Mouse (Mus musculus): ENCODE measurements at regions not wholly inside any gene's neighbourhood (a gene's known extent, or its start where the extent isn't known, plus 50 kb on each side); places are given as distances from the start of the nearest gene placed in this dataset.

- no peak overlapping the region for H3K4me2 ChIP-seq
- H3K27me3 ChIP-seq (replicated peaks), result no peaks in the 10 kb centered on the region
- ATAC-seq (ENCODE audit: low FRiP score), result no peak
- H3K36me3 ChIP-seq, result no peaks in the 10 kb centered on the region
- no peak overlapping the region for H3K9ac ChIP-seq (replicated peaks)
- H3K27ac ChIP-seq (replicated peaks), result no peak overlapping the region
- H3K9me3 ChIP-seq (replicated peaks), result no peaks in the 10 kb centered on the region
- no peaks in the 10 kb centered on the region for H3K4me1 ChIP-seq
- whole genome bisulfite sequencing, result 88% methylated on average over 5 of the region's 5 CpGs
- H3K4me3 ChIP-seq (replicated peaks), result no peak overlapping the region
Measured at GRCm38 (mm10) chr8:115583221-115583620, 124.4 kb downstream of the Maf start.

GRCm38 (mm10) chr8:115581940-115582517 lies 125.6 kb downstream of the Maf start:
- no peaks in the 10 kb centered on the region for H3K4me1 ChIP-seq
- H3K36me3 ChIP-seq, result no peaks in the 10 kb centered on the region
- H3K4me2 ChIP-seq, result no peak overlapping the region
- WGBS, result 89% methylated on average over 6 of the region's 6 CpGs
- H3K27ac ChIP-seq (replicated peaks), result no peak overlapping the region
- no peak for ATAC-seq (ENCODE audit: low FRiP score)
- H3K9me3 ChIP-seq (replicated peaks), result no peaks in the 10 kb centered on the region
- no peak overlapping the region for H3K9ac ChIP-seq (replicated peaks)
- no peak overlapping the region for H3K4me3 ChIP-seq (replicated peaks)
- no peaks in the 10 kb centered on the region for H3K27me3 ChIP-seq (replicated peaks)

DNA sequence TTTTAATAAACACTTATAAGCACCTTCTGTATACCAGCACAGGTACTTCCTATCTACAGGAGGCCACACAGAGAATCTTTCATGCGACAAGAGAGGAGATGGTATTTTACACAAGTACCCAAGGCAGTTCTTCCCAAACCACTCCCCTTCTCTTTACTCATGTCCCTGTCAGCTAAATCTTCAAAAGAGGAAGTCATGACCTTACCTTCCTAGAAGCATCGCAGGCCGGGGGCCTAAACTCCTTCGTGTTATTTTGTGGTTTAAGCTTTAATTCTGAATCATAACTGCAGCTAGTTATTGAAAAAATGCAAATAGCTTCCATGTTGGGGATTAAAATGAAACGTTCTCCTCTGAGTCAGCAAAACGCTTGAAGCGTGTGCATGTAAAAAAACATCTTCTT lies 139.2 kb downstream of the Maf start:
- no peak for ATAC-seq (ENCODE audit: low FRiP score)
- Histone ChIP-seq H3K27me3 (replicated peaks) (no peaks in the 10 kb centered on the region), H3K4me2 (no peak overlapping the region), H3K27ac (replicated peaks) (no peak overlapping the region), H3K9me3 (replicated peaks) (no peaks in the 10 kb centered on the region), H3K9ac (replicated peaks) (no peak overlapping the region), H3K4me1 (no peaks in the 10 kb centered on the region), H3K36me3 (no peaks in the 10 kb centered on the region), H3K4me3 (replicated peaks) (no peak overlapping the region)
- 80% methylated on average over 7 of the region's 7 CpGs for WGBS

DNA sequence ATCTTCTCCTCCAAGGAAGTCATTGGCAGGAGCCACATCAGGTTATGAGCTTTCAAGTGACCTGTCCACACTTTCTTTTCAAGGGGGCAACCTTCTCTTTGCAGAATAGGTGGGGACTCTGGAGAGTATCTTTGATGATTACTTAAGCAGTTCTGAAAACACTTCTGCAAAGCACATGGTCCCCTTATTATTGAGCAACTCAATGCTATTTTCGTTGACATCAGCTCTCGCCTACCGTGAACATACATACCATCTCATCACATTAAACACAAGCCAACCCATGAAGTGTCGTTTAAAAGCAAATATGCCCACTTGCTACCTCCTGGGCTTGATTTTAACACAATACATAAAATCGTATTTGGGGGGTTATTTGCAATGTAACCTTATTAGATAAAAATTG lies 141.8 kb downstream of the Maf start:
- Histone ChIP-seq H3K4me1 (no peaks in the 10 kb centered on the region), H3K27ac (replicated peaks) (no peak overlapping the region), H3K4me3 (replicated peaks) (no peak overlapping the region), H3K27me3 (replicated peaks) (no peaks in the 10 kb centered on the region), H3K4me2 (no peak overlapping the region), H3K9ac (replicated peaks) (no peak overlapping the region), H3K9me3 (replicated peaks) (no peaks in the 10 kb centered on the region), H3K36me3 (no peaks in the 10 kb centered on the region)
- no peak for ATAC-seq (ENCODE audit: low FRiP score)
- WGBS, result 85% methylated on average over 5 of the region's 5 CpGs

GRCm38 (mm10) chr8:115562362-115562761 lies 145.2 kb downstream of the Maf start:
- ATAC-seq (ENCODE audit: low FRiP score), result no peak
- Histone ChIP-seq H3K27ac (replicated peaks) (no peak overlapping the region), H3K9me3 (replicated peaks) (no peaks in the 10 kb centered on the region), H3K27me3 (replicated peaks) (no peaks in the 10 kb centered on the region), H3K9ac (replicated peaks) (no peak overlapping the region), H3K4me1 (no peaks in the 10 kb centered on the region), H3K36me3 (no peaks in the 10 kb centered on the region), H3K4me3 (replicated peaks) (no peak overlapping the region), H3K4me2 (no peak overlapping the region)
- 44% methylated on average over 4 of the region's 4 CpGs for WGBS

DNA sequence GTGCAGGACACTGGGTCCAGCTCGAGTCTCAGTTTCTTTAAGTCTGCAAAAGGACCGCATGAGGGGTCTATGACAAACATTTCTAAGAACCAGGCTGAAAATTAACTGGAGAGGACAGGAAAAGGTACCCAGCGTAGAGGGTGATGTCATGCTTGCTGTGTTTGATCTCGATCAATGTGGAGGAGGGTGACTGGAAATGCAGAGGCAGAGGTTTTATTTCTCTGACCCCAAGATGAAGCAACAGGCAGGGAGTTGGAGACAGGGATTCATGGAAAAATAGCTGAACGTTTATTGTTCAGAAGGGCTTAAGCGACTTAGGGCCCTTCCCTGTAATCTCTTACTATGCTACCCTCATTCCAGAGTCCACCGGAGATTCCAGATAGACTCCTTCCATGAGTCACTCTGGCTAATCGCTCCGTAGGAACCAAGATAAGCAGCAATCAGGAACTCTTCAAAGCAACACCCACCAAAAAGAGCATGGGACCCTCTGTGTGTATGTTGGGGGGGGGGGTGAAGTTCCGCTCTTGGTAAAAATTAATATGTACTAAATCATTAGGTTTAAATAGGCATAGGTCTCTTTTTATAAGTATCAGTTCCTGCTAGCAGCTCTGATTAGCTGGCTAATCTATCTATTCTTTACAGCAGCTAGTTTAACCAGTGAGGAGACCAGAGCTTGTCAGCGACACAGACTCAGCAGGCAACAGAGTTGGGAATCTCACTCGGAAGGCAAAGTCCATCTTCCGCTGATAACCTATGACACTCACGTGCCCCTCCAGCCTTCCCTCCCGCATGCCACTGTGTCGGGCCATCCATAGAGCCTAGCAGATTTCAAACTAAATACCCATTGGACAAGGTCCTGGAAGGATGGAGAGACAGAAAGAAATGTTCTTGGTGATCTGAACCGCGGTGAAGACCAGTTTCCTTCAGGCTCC lies 146.3 kb downstream of the Maf start:
- no peak overlapping the region for H3K4me2 ChIP-seq
- no peak overlapping the region for H3K4me3 ChIP-seq (replicated peaks)
- H3K9me3 ChIP-seq (replicated peaks), result no peaks in the 10 kb centered on the region
- no peaks in the 10 kb centered on the region for H3K27me3 ChIP-seq (replicated peaks)
- ATAC-seq (ENCODE audit: low FRiP score), result no peak
- 83% methylated on average over 18 of the region's 18 CpGs for WGBS
- H3K9ac ChIP-seq (replicated peaks), result no peak overlapping the region
- H3K4me1 ChIP-seq, result no peaks in the 10 kb centered on the region
- no peaks in the 10 kb centered on the region for H3K36me3 ChIP-seq
- no peak overlapping the region for H3K27ac ChIP-seq (replicated peaks)

DNA sequence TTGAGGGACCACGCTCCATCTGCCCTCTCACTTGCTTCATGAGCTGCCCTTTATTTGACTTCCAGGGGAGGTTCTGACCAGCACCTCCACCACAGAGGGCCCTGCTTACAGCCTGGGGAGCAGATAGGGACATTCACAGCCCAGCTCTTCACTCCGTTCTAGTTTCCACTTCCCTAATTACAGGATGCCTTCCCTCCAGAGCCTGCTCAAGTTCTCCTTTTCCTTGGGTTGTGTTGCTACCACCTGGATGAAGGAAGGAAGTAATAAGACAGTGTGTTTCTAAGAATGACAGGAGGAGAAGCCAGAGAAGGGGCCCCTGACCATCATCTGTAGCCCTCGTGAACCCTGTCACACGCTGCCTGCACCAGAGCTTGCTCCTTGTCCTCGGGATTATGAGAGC lies 152.1 kb downstream of the Maf start:
- ATAC-seq (ENCODE audit: low FRiP score), result no peak
- Histone ChIP-seq H3K36me3 (no peaks in the 10 kb centered on the region), H3K27ac (replicated peaks) (no peak overlapping the region), H3K9ac (replicated peaks) (no peak overlapping the region), H3K4me3 (replicated peaks) (no peak overlapping the region), H3K9me3 (replicated peaks) (no peaks in the 10 kb centered on the region), H3K27me3 (replicated peaks) (no peaks in the 10 kb centered on the region), H3K4me1 (no peaks in the 10 kb centered on the region), H3K4me2 (no peak overlapping the region)
- WGBS, result 91% methylated on average over 5 of the region's 5 CpGs

DNA sequence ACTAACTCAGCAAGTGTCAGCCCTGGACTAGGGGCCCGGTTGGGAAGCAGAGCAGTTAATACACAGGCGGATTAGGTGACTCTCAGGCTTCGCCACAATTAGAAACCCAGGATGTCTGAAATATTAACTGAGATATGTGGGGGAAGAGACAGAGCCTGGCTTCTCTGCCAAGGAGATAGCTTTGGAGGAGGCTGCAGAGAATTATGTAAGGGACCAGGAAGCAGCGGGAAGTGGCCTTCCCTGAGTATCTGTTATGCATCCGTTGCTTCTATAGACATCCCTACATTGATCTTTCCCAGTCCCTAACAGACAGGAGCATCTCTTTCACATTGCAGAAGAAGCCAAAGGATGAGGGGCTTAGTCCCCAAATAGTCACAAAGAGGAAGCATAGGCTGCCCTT lies 153.4 kb downstream of the Maf start:
- Histone ChIP-seq H3K27me3 (replicated peaks) (no peaks in the 10 kb centered on the region), H3K9me3 (replicated peaks) (no peaks in the 10 kb centered on the region), H3K27ac (replicated peaks) (no peak overlapping the region), H3K4me3 (replicated peaks) (no peak overlapping the region), H3K4me2 (no peak overlapping the region), H3K36me3 (no peaks in the 10 kb centered on the region), H3K4me1 (no peaks in the 10 kb centered on the region), H3K9ac (replicated peaks) (no peak overlapping the region)
- no peak for ATAC-seq (ENCODE audit: low FRiP score)
- WGBS, result 84% methylated on average over 5 of the region's 5 CpGs

GRCm38 (mm10) chr8:115551262-115551661 lies 156.3 kb downstream of the Maf start:
- H3K36me3 ChIP-seq, result no peaks in the 10 kb centered on the region
- ATAC-seq (ENCODE audit: low FRiP score), result no peak
- 71% methylated on average over 5 of the region's 5 CpGs for WGBS

DNA sequence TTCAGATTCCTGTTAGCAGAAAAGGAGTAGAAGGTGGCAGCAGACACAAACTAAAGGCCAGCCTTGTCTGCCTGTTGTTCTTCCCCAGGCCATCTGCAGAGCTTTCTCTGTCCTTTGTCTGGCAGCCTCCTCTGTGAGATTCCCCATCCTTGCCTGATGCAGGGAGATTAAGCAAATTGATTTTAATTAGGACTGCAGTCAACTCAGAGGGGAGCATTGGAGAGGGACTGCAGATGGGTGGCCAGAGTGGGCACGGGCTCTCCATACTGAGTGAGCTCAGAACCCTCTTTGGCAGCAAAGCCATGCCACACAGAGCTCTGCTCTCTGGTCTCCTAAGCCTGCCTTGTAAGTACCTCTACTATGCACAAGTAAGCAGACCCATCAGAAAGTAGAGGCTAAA lies 158.5 kb downstream of the Maf start:
- Histone ChIP-seq H3K27ac (replicated peaks) (no peak overlapping the region), H3K4me3 (replicated peaks) (no peak overlapping the region), H3K4me2 (no peak overlapping the region), H3K27me3 (replicated peaks) (no peaks in the 10 kb centered on the region), H3K4me1 (0 out of 2 replicates have a peak, but pooled peaks cover 2% of the 10 kb centered on the region), H3K9me3 (replicated peaks) (no peaks in the 10 kb centered on the region), H3K36me3 (no peaks in the 10 kb centered on the region), H3K9ac (replicated peaks) (no peak overlapping the region)
- 50% methylated on average over 1 of the region's 1 CpGs for WGBS
- no peak for ATAC-seq (ENCODE audit: low FRiP score)

More at GRCm38 (mm10) chr8:115551262-115551661, 156.3 kb downstream of the Maf start:
- H3K4me3 ChIP-seq (replicated peaks), result no peak overlapping the region
- H3K4me2 ChIP-seq, result no peak overlapping the region
- H3K4me1 ChIP-seq, result 0 out of 2 replicates have a peak, but pooled peaks cover 2% of the 10 kb centered on the region
- H3K9me3 ChIP-seq (replicated peaks), result no peaks in the 10 kb centered on the region
- no peak overlapping the region for H3K9ac ChIP-seq (replicated peaks)
- no peaks in the 10 kb centered on the region for H3K27me3 ChIP-seq (replicated peaks)
- H3K27ac ChIP-seq (replicated peaks), result no peak overlapping the region

DNA sequence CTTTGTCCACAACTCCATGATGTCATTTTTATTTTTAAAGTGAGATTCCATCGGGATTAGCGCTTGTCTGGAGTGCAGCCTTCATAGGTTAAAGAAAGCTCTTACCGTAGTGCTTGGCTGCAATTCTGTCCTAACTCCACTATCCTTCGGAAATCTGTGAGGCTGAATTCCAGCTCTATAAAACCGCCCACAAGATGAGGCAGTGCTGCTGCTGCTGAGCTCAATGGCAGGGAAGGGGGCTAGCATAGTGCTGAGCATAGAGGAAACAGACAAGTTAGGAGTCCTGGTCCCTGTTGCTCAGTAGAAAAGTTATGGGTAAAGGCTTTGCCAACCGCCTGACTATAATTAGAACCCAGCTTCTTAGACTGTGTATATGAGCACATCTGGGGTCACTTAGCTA lies 163.5 kb downstream of the Maf start:
- Histone ChIP-seq H3K36me3 (no peaks in the 10 kb centered on the region), H3K9ac (replicated peaks) (no peak overlapping the region), H3K9me3 (replicated peaks) (no peaks in the 10 kb centered on the region), H3K4me1 (0 out of 2 replicates have a peak, but pooled peaks cover 2% of the 10 kb centered on the region), H3K27ac (replicated peaks) (no peak overlapping the region), H3K27me3 (replicated peaks) (no peaks in the 10 kb centered on the region), H3K4me3 (replicated peaks) (no peak overlapping the region), H3K4me2 (no peak overlapping the region)
- ATAC-seq (ENCODE audit: low FRiP score), result no peak
- WGBS, result 62% methylated on average over 6 of the region's 6 CpGs

DNA sequence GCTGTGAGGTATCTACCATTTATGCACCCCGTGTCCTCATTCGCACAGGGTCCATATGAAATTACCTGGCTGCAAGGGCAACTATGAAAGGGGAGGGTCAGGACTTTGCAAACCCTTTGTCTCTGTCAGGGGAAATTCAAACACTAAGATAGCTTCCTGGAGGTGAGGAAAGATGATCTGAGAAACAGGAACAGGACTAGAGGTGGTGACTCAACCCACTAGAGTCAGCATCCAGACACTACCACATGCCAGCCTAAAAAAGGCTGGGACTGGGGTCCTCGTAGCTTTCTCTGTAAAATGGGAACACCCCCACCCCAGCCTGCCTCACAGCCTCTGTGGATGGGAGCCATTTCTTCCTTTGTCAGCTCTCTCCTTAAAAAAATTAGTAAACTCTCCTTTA lies 164.7 kb downstream of the Maf start:
- H3K4me2 ChIP-seq, result no peak overlapping the region

More for the DNA sequence above, 164.7 kb downstream of the Maf start:
- 90% methylated on average over 3 of the region's 3 CpGs for WGBS
- Histone ChIP-seq H3K27me3 (replicated peaks) (no peaks in the 10 kb centered on the region), H3K4me1 (peaks cover 2% of the 10 kb centered on the region), H3K27ac (replicated peaks) (no peak overlapping the region), H3K36me3 (no peaks in the 10 kb centered on the region), H3K9me3 (replicated peaks) (no peaks in the 10 kb centered on the region), H3K9ac (replicated peaks) (no peak overlapping the region), H3K4me3 (replicated peaks) (no peak overlapping the region)
- ATAC-seq (ENCODE audit: low FRiP score), result no peak
